Mouse (Mus musculus) adipocyte (in vitro differentiated cells): ENCODE results near the gene Irf3.
"Not testable (repeated sequence)": the region's sequence is repeated elsewhere in the genome, so short reads cannot be mapped to it uniquely, and the experiment has no call there.

Source experiments
- DNase-seq: peaks from one replicate; pipeline ENCODE4 v3.0.0-alpha.2; 2016; ENCODE audit warnings: low spot score

Irf3 gene

GRCm38 (mm10) chr7:45007846-45008245, 10.4 kb downstream of the Irf3 start:
- DNase-seq: no peak

GRCm38 (mm10) chr7:45008411-45008810, 11.0 kb downstream of the Irf3 start:
- no peak for DNase-seq

- DNase-seq: no peak
Observed at GRCm38 (mm10) chr7:45012011-45012410, 14.6 kb downstream of the Irf3 start.

DNA sequence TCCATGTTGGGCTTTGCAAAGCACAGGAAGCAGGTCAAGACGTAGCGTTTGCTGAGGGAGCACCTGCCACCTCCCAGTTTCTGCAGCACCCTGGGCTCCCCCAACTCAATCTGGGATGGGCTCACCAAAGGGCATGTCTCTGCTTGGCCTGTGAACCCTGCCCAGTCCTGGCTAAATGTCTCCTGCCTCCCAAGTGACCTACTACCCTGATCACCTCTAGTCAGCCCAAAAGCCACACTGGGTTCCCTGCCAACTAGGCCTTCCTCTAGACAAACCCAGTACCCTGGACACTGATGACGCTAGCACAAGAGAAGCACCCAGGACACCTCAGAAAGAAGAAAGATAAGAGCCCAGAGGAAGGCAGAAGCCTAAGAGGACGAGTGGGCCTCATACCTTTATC, 15.4 kb downstream of the Irf3 start:
- DNase-seq: peak; percentile 58

GRCm38 (mm10) chr7:45013366-45014095, 16.1 kb downstream of the Irf3 start:
- no peak for DNase-seq

- no peak for DNase-seq
Observed at GRCm38 (mm10) chr7:45014096-45014451, 16.6 kb downstream of the Irf3 start.

DNA sequence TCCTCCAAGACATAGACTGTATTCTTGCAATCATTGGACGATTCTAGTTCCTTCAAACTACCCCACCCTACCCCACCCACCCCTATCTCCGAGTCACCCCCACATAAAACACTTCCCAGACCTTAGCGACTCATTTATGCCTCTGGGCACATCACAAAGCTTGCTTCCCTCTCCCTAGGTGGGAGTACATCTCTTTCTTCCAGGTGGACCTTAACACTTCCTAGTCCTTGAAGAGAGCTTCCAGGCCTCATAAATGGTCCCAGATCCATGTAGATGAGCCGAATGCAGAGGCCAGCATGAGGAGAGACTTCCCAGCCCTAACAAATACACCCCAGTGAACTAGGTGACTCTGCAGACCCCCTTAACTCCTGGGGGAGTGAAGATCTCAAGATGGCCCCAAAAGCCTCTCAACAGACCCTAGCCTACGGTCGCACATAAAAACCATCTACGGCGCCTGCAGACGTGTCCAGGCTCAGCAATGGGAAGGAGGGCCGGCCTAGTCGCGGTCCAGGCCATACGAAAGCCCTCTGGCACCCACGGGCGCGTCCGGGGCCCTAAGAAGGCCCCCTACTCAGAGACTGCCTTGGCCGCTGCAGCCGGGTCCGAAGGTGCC, 18.0 kb downstream of the Irf3 start:
- DNase-seq: no peak

DNA sequence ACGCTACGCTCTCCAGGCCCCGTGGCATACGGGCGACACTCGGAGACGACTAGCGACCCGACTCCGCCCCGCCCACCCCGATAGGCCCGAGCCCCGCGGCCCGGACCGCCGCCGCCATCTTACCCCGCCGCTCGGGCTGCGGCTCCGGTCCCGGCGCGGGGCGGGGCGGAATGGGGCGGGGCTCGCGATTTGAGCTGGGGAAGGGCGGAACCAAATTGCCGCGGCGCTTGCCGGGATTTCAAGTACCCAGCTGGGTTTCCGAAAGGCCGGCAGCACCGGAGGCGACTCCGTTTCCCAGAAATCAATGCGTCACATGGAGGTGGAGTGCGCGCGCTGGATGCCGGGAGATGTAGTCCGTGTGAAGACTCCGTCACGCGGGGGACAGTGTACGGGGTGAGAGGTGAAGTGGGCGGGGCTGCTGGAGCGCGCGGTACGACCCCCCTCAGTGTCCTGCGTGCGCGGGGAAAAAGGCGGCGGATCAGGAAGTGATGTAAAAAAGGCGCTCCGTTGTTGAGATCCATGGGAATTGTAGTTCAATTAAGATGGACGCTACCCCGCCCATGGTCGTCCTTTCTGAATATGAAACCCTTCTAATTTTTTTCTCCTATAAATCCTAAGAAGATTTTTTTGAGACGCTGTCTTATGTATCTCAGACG, 18.6 kb downstream of the Irf3 start, which contains the start of gene Scaf1:
Scaf1 (minus strand) TSS at position 407 of the 656 bp plus-strand sequence.
- DNase-seq: peak; percentile 98

DNA sequence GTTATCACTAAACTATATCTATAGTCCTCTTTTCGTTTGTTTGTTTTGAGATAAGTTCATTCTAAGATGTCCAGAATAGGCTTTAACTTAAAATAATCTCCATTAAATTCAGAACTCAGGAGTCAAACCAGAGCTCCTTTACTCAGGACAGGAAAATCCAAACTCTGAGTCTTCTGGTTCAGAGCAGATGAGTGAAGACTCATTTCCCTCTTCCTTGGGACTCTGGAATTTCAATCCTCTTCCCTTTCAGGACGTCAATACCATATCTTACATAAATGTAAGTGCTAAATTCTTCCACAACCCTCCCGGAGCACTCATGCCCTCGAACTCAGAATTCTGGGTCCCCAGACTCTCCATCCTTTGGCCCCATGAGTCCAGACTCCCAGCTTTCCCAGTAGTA, 19.3 kb downstream of the Irf3 start:
- no peak for DNase-seq

DNA sequence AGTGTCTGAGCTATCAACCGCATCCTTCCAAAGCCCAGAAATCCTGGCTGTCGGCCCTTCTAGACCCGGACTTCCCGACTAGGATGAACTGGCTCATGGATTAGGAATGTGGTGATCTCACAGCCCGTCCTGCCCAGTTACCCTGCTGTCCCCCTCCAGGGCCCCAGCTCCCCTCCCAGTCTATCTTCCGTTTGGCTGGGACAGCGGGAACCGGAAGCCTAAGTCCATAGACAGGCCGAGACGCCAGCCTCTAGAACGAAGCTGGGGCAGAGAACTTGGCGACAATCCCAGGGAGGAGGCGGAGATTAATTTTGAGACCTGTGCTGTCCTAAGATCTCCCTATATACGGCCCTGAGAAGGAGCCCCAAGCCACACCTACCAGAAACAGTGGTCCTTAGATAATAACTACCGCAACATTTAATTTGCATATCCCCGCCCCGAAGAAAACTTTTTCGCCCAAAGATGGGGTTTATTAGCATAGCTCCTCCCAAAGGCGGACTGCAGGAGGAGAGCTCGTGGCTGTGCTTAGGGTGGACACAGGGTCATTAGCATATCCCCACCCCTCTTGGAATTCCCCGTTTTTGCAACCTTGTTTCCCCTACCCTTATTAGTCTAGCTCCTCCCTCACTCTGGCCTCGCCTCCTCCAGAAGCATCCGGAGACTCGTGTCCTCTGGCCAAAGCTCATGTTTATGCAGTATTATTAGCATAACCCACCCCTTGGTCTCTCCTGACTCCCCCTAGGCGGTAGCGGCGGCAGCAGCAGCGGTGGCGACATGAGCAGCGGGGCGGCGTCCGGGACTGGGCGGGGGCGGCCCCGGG, 20.0 kb downstream of the Irf3 start, which contains the start of gene Rras:
Rras (plus strand) TSS at position 720 of the 820 bp plus-strand sequence.
- peak; percentile 99 for DNase-seq

DNA sequence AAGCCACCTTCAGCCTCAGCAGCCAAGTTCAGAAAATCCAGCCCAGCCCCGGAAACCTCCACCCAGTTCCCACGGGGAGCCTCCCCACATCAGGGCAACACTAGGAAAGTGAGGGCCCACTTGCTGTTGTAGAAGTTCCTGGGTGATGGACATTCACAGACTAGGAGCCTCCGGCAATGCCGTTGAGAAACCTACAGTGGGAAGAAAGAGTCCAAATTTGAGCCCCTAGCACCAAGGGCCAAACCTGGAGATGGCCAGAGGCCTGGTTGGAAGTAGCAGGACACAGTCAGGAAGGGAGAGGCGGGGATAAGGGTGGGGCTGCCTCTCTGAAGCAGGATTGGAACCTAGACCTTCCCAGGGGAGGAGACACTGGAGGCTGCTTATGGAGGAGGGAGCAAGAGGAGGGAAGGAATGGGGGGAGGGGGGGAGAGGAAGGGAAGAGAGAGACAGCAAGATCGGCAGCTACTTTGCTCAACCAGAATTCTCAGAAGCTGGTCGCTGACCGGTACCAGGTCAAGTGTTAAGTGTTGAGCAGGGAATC, 21.7 kb downstream of the Irf3 start:
- DNase-seq: peak; percentile 93

DNA sequence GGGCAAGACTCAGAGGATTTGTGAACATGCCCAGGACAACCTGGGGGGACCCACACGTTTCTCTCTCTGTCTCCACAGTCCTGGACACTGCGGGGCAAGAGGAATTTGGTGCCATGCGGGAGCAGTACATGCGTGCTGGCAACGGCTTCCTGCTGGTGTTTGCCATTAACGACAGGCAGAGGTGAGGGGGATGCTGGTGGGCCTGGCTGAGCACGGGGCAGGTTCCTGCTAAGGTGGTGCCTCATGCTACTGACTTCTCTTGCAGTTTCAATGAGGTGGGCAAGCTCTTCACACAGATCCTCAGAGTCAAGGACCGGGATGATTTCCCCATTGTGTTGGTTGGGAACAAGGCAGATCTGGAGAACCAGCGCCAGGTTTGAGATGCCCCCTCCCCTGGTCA, 22.8 kb downstream of the Irf3 start:
- DNase-seq: no peak

DNA sequence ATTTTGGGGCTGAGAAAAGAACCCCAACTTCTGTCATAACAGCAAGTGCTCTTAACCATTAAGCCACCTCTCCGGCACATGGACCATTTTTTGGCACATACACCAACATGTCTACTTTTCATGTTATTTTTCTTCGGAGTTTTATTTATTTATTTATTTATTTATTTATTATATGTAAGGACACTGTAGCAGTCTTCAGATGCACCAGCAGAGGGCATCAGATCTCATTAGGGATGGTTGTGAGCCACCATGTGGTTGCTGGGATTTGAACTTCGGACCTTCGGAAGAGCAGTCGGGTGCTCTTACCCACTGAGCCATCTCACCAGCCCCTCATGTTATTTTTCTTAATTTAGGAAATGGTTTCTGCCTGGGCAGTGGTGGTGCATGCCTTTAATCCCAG, 26.3 kb downstream of the Irf3 start:
- not testable (repeated sequence) for DNase-seq

DNA sequence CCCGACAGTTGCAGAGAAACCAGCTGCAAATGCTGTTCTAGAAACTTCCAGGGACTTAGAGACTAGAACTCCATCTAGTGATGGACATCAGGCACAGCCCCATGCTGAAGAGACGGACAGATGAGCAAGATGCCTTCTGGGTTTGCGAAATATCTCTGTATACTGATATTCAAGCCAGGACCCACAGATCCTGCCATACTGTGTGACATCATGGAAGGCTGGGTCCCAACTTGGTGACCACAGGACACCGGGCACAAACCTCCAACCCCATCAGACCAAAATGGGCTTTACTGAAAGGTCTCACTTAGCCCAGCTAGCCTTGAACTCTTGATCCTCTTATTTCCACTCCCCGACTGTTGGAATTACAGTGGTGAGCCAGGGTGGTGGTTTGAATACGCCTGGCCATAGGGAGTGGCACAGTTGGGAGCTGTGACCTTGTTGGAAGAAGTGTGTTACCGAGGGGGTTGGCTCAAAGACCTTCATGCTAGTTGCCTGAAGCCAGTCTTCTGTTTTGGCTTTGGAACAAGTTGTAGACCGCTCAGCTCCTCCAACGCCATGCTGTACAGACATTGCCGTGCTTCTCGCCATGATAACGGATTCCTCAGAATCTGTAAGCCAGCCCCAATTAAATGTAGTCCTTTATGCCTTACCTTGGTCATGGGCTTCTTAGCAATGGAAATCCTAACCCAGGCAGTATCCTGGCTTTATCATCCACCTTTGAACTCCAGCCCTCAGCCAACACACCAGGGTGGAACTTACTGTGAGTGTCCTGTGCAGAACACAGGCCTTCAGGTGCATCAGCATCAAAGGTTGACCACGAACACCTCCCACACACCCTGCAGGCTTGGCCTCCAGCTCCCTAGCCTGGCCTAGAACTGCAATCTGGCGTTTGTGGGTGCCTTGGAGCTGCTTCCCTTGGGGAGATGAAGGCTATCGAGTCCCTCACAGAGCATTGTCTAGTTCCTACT, 27.1 kb downstream of the Irf3 start:
- DNase-seq: no peak

GRCm38 (mm10) chr7:45025601-45026220, 28.3 kb downstream of the Irf3 start:
- peak; percentile 60 for DNase-seq

DNA sequence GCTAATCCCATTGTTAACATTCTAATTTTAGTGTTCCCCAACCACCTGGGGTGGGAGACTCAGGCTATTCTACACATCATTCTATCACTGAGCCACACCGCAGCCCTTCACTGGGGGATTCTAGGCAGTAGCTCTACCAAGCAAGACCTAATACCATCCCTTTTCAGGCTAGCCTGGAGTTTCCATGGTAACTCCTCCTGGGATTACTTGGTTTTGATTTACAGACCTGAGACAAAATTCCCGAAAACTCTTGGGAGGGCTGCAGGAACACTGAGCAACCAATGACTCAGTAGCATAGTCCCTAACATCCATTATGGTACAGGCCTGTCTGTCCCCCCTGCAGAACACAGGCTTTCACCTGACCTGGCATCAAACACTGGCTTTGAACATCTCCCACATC, 28.8 kb downstream of the Irf3 start:
- DNase-seq: no peak

- DNase-seq: no peak
Observed at GRCm38 (mm10) chr7:45027761-45028160, 30.3 kb downstream of the Irf3 start.

- DNase-seq: no peak
Observed at GRCm38 (mm10) chr7:45028351-45028750, 30.9 kb downstream of the Irf3 start.

DNA sequence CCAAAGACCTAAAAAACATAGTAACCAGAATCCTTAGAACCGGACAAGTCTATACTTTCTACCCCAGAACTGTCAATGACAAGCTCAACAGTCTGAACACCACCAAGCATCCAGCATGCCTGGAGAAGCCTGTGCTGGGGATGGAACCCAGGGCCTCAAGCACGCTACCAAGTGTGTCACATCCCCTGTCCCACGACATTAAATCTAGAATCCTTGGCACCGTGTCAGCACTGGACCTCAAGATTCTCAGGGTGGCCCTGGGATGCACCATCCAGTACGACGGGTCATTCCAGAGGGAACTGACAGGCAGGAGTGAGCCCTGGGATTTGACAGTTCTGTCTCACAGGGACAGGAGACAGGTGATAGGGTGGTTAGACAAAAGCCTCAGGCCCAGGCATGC, 32.5 kb downstream of the Irf3 start:
- no peak for DNase-seq

DNA sequence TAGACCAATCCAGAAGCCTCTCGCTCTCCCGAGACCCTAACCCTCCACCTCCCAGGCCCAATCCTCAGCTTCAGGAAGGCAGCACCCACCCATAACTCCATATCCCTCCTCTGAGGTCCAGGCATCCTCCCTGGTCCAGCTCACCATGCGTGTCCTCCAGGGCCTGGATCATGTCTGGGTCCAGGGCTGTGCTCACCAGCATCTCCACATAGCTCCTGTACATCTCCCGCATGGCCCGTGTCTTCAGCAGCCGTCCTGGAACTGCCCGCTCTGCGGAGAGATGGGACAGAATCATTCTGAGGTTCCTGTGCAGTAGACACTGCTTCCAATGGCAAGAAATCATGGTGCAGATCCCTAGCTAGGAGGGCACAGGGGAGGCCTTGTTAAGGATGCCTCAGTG, 33.4 kb downstream of the Irf3 start:
- DNase-seq: no peak
